Mouse (Mus musculus): ENCODE data around the gene Zfp950. TPM values are rescaled to one million over a fixed set of nuclear protein-coding genes. Genes with fewer than 3 reads are reported as not detected.
"Not testable (repeated sequence)": the region's sequence is repeated elsewhere in the genome, so short reads cannot be mapped to it uniquely, and the experiment has no call there.

Gene Zfp950
- total RNA-seq (2021) = 42.2 and 50.5 TPM in 2 replicates
- long read RNA-seq, full-length matches to known transcripts = 6 of 15 reads
- long read RNA-seq, partial matches to known transcripts = 1 of 15 reads
- long read RNA-seq, other reads (novel, unspliced or antisense) = 8 of 15 reads

GRCm38 (mm10) chr19:61140342-61141206 is at the start of gene Zfp950:
TSS of gene Zfp950 (minus strand) at chr19:61140840.
- DNase-seq = peak; percentile 69

- DNase-seq = not testable (repeated sequence)
Observed at GRCm38 (mm10) chr19:61183590-61183989, 43.0 kb upstream of the Zfp950 start, which contains the start of gene Gm6020. TSS of gene Gm6020 (plus strand) at chr19:61183890.

- DNase-seq = no peak
Observed at GRCm38 (mm10) chr19:61175756-61176324, 35.2 kb upstream of the Zfp950 start, which contains the start of gene Gm7102. TSS of gene Gm7102 (minus strand) at chr19:61176309.

- peak; percentile 13 for DNase-seq
Observed at GRCm38 (mm10) chr19:61151701-61152420, 11.2 kb upstream of the Zfp950 start.

- DNase-seq = peak; percentile 18
Observed at GRCm38 (mm10) chr19:61151372-61151700, 10.7 kb upstream of the Zfp950 start.

- no peak for DNase-seq
Observed at GRCm38 (mm10) chr19:61141299-61141698, 659 bp upstream of the Zfp950 start.

- DNase-seq = no peak
Observed at GRCm38 (mm10) chr19:61138655-61139054, 2.0 kb downstream of the Zfp950 start.

GRCm38 (mm10) chr19:61131096-61131495 is 9.5 kb downstream of the Zfp950 start:
- DNase-seq = no peak

GRCm38 (mm10) chr19:61110184-61110583 is 30.5 kb downstream of the Zfp950 start:
- no peak for DNase-seq

- no peak for DNase-seq
Observed at GRCm38 (mm10) chr19:61097764-61098163, 42.9 kb downstream of the Zfp950 start.

GRCm38 (mm10) chr19:61096776-61097175 is 43.9 kb downstream of the Zfp950 start:
- DNase-seq = no peak

GRCm38 (mm10) chr19:61090541-61090940 is 50.1 kb downstream of the Zfp950 start:
- no peak for DNase-seq

GRCm38 (mm10) chr19:61089001-61089400 is 51.6 kb downstream of the Zfp950 start:
- no peak for DNase-seq

- peak; percentile 13 for DNase-seq
Observed at GRCm38 (mm10) chr19:61087781-61088180, 52.9 kb downstream of the Zfp950 start.

GRCm38 (mm10) chr19:61085217-61085616 is 55.4 kb downstream of the Zfp950 start:
- DNase-seq = no peak

GRCm38 (mm10) chr19:61084149-61084940 is 56.3 kb downstream of the Zfp950 start:
- DNase-seq = peak; percentile 87

GRCm38 (mm10) chr19:61083006-61083405 is 57.6 kb downstream of the Zfp950 start:
- DNase-seq = no peak

- no peak for DNase-seq
Observed at GRCm38 (mm10) chr19:61080251-61080749, 60.3 kb downstream of the Zfp950 start.

GRCm38 (mm10) chr19:61078622-61079021 is 62.0 kb downstream of the Zfp950 start:
- DNase-seq = no peak

- DNase-seq = no peak
Observed at GRCm38 (mm10) chr19:61065011-61065410, 75.6 kb downstream of the Zfp950 start.

- no peak for DNase-seq
Observed at GRCm38 (mm10) chr19:61064386-61064785, 76.3 kb downstream of the Zfp950 start.

- DNase-seq = no peak
Observed at GRCm38 (mm10) chr19:61057581-61057980, 83.1 kb downstream of the Zfp950 start.

Measured in adrenal gland, postnatal 25 days (tissue).